Mouse (Mus musculus): ENCODE data around the gene Gm47841. TPM values are rescaled to one million over a fixed set of nuclear protein-coding genes. Genes with fewer than 3 reads are reported as not detected.

The Gm47841 gene
- polyA plus RNA-seq, 1 experiment from 2014 or later, result not detected

GRCm38 (mm10) chr15:101052560-101053501 lies 5.6 kb upstream of the Gm47841 start:
- Histone ChIP-seq H3K27ac (no peak overlapping the region), H3K4me3 (peak overlapping the region; percentile 42), H3K27me3 (peaks cover 96% of the 10 kb centered on the region), H3K4me2 (peak overlapping the region; percentile 64), H3K36me3 (ENCODE audit: poor library complexity, severe bottlenecking) (no peaks in the 10 kb centered on the region), H3K9me3 (replicated peaks) (no peaks in the 10 kb centered on the region; the same call in 1 of the 2 replicates), H3K9ac (0 out of 2 replicates have a peak overlapping the region, but pooled peaks have one; percentile 2), H3K4me1 (peaks cover 15% of the 10 kb centered on the region)
- 11% methylated on average over 116 of the region's 120 CpGs for WGBS
- ATAC-seq, result peak; percentile 42; the same call in 1 of the 2 replicates

- Histone ChIP-seq H3K4me1 (peaks cover 21% of the 10 kb centered on the region), H3K27ac (no peak overlapping the region), H3K4me3 (no peak overlapping the region), H3K27me3 (peaks cover 96% of the 10 kb centered on the region), H3K9ac (no peak overlapping the region), H3K36me3 (ENCODE audit: poor library complexity, severe bottlenecking) (no peaks in the 10 kb centered on the region), H3K9me3 (replicated peaks) (no peaks in the 10 kb centered on the region; the same call in 1 of the 2 replicates), H3K4me2 (no peak overlapping the region)
- no peak for ATAC-seq
- 43% methylated on average over 10 of the region's 10 CpGs for WGBS
Measured at GRCm38 (mm10) chr15:101051869-101052268, 4.7 kb upstream of the Gm47841 start.

GRCm38 (mm10) chr15:101048338-101048896 lies 1.2 kb upstream of the Gm47841 start:
- peaks cover 24% of the 10 kb centered on the region for H3K4me1 ChIP-seq
- 56% methylated on average over 5 of the region's 5 CpGs for WGBS
- H3K36me3 ChIP-seq (ENCODE audit: poor library complexity, severe bottlenecking), result no peaks in the 10 kb centered on the region
- H3K27ac ChIP-seq, result no peak overlapping the region
- peaks cover 98% of the 10 kb centered on the region for H3K27me3 ChIP-seq
- no peak for ATAC-seq
- H3K9me3 ChIP-seq (replicated peaks), result no peaks in the 10 kb centered on the region
- H3K4me3 ChIP-seq, result no peak overlapping the region
- H3K9ac ChIP-seq, result no peak overlapping the region
- H3K4me2 ChIP-seq, result no peak overlapping the region

DNA sequence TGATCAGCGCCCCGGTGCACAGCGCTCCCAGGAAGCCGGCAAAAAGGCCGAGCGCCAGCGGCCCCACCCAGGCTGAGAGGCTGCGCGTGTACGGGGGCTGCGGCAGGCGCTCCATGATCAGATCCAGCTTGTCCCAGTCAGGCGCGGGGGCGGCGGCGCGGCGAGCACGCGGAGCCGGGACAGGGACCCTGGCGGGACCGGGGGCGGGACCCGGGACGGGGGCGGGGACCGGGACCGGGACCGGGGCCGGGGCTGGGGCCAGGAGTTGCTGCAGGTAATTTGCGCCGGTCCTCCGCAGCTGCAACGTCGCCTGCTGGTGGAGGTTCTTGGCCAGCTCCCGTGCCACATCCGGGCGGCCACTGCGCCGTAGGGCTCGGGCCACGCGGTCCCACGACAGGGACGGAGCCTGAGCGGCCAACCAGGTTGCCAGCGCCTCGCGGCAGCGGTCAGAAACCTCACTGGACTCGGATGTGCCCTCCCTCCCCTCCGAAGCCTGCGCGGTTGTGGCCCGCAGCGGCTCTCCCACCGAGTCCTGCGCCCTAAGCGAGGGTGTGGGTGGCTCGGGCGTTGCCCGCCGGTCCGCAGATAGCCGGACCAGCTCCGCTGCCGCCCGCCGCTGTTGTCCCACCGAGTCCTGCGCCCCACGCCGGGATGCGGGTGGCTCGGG lies 537 bp downstream of the Gm47841 start:
- ATAC-seq, result peak; percentile 59; the same call in 1 of the 2 replicates
- peaks cover 86% of the 10 kb centered on the region for H3K27me3 ChIP-seq
- peak overlapping the region; percentile 67 for H3K9ac ChIP-seq
- WGBS, result under 1% methylated on average over 72 of the region's 77 CpGs
- H3K4me3 ChIP-seq, result peak overlapping the region; percentile 53
- no peak overlapping the region for H3K27ac ChIP-seq
- peaks cover 17% of the 10 kb centered on the region for H3K4me1 ChIP-seq
- H3K9me3 ChIP-seq (replicated peaks), result no peaks in the 10 kb centered on the region
- H3K4me2 ChIP-seq, result peak overlapping the region; percentile 98
- H3K36me3 ChIP-seq (ENCODE audit: poor library complexity, severe bottlenecking), result no peaks in the 10 kb centered on the region

DNA sequence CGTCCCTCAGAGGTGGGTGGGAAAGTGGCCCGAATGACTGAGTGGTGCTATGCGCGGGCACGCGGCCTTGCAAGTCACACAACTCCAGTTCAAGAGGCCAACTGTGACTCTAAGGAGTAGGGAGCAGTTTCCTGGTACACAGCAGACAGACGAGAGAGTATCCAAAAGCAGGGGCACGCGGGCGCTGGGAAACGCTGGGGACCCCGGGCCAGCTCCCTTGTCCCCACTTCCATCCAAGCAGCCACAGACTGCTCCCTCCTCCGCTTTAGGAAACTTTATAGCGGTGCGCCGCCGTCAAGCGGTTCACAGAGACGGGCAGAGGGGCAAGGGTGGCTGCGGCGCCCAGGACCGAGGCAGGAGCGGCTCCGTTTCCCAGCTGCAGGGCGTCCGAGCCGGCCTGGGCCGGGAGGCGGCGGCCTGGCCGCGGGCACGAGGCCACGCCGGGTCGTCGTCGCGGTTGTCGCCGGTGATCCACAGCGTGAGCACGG lies 1.1 kb downstream of the Gm47841 start:
- no peak overlapping the region for H3K27ac ChIP-seq
- peaks cover 17% of the 10 kb centered on the region for H3K4me1 ChIP-seq
- peaks cover 83% of the 10 kb centered on the region for H3K27me3 ChIP-seq
- peak overlapping the region; percentile 67 for H3K9ac ChIP-seq
- peak overlapping the region; percentile 53 for H3K4me3 ChIP-seq
- 2% methylated on average over 43 of the region's 43 CpGs for WGBS
- peak overlapping the region; percentile 98 for H3K4me2 ChIP-seq
- H3K9me3 ChIP-seq (replicated peaks), result no peaks in the 10 kb centered on the region
- ATAC-seq, result no peak
- peaks cover 2% of the 10 kb centered on the region; the same call in 1 of the 2 replicates for H3K36me3 ChIP-seq (ENCODE audit: poor library complexity, severe bottlenecking)

- H3K4me2 ChIP-seq, result no peak overlapping the region
- H3K4me3 ChIP-seq, result no peak overlapping the region
- peaks cover 18% of the 10 kb centered on the region for H3K36me3 ChIP-seq (ENCODE audit: poor library complexity, severe bottlenecking)
- peaks cover 17% of the 10 kb centered on the region for H3K4me1 ChIP-seq
- H3K27ac ChIP-seq, result no peak overlapping the region
- H3K27me3 ChIP-seq, result peaks cover 83% of the 10 kb centered on the region
- no peak overlapping the region for H3K9ac ChIP-seq
- no peaks in the 10 kb centered on the region for H3K9me3 ChIP-seq (replicated peaks)
- ATAC-seq, result no peak
- 39% methylated on average over 6 of the region's 6 CpGs for WGBS
Measured at GRCm38 (mm10) chr15:101044531-101044930, 2.7 kb downstream of the Gm47841 start.

- Histone ChIP-seq H3K4me3 (no peak overlapping the region), H3K27me3 (peaks cover 74% of the 10 kb centered on the region)
- no peak for ATAC-seq
Measured at GRCm38 (mm10) chr15:101042613-101043012, 4.6 kb downstream of the Gm47841 start.

DNA sequence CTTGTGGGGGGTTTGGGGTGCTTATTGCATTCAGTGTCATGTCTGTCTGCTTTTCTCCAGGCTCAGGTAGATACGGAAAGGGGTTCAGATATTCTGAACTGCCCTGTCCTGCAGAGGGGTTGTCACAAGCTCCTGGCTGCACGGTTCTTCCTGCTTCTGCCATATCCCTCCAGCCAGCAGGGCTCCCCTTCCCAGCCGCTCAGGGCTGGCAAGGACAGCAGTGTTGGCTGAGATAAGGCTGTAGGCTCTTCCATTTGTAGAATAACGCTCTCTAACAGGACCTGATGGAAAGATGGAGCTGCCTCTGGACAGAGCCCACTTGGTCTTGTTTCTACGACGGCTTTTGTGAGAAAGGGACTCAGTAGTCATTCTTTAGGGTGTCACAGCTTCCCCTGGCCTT lies 5.2 kb downstream of the Gm47841 start:
- no peak for ATAC-seq
- H3K27ac ChIP-seq, result no peak overlapping the region
- 68% methylated on average over 6 of the region's 6 CpGs for WGBS
- H3K9ac ChIP-seq, result no peak overlapping the region
- H3K9me3 ChIP-seq (replicated peaks), result no peaks in the 10 kb centered on the region
- H3K4me1 ChIP-seq, result peaks cover 12% of the 10 kb centered on the region
- no peak overlapping the region for H3K4me2 ChIP-seq
- H3K27me3 ChIP-seq, result peaks cover 68% of the 10 kb centered on the region
- no peak overlapping the region for H3K4me3 ChIP-seq
- peaks cover 27% of the 10 kb centered on the region for H3K36me3 ChIP-seq (ENCODE audit: poor library complexity, severe bottlenecking)

More at GRCm38 (mm10) chr15:101042613-101043012, 4.6 kb downstream of the Gm47841 start:
- Histone ChIP-seq H3K36me3 (ENCODE audit: poor library complexity, severe bottlenecking) (peaks cover 22% of the 10 kb centered on the region), H3K4me2 (no peak overlapping the region), H3K27ac (no peak overlapping the region), H3K9me3 (replicated peaks) (no peaks in the 10 kb centered on the region), H3K4me1 (peaks cover 17% of the 10 kb centered on the region), H3K9ac (no peak overlapping the region)
- WGBS, result 28% methylated on average over 6 of the region's 6 CpGs

DNA sequence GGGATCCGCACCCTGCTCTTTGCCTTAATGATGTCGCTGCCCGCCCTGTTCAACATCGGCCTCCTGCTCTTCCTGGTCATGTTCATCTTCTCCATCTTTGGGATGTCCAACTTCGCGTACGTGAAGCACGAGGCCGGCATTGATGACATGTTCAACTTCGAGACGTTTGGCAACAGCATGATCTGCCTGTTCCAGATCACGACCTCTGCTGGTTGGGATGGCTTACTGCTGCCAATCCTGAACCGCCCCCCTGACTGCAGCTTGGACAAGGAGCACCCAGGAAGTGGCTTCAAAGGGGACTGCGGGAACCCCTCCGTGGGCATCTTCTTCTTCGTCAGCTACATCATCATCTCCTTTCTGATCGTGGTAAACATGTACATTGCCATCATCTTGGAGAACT lies 7.5 kb downstream of the Gm47841 start:
- Histone ChIP-seq H3K27me3 (peaks cover 45% of the 10 kb centered on the region), H3K36me3 (ENCODE audit: poor library complexity, severe bottlenecking) (peaks cover 44% of the 10 kb centered on the region), H3K4me2 (no peak overlapping the region), H3K4me1 (no peaks in the 10 kb centered on the region), H3K9ac (no peak overlapping the region), H3K27ac (no peak overlapping the region), H3K4me3 (no peak overlapping the region), H3K9me3 (replicated peaks) (no peaks in the 10 kb centered on the region)
- no peak for ATAC-seq
- 54% methylated on average over 17 of the region's 17 CpGs for WGBS

- 61% methylated on average over 2 of the region's 2 CpGs for WGBS
- ATAC-seq, result no peak
Measured at GRCm38 (mm10) chr15:101028960-101029359, 18.2 kb downstream of the Gm47841 start.

GRCm38 (mm10) chr15:101011352-101011751 lies 35.8 kb downstream of the Gm47841 start:
- no peak for ATAC-seq
- Histone ChIP-seq H3K27ac (no peak overlapping the region), H3K27me3 (no peaks in the 10 kb centered on the region), H3K9ac (no peak overlapping the region), H3K4me2 (no peak overlapping the region), H3K4me1 (peaks cover 10% of the 10 kb centered on the region; the same call in 1 of the 2 replicates), H3K36me3 (ENCODE audit: poor library complexity, severe bottlenecking) (peaks cover 27% of the 10 kb centered on the region), H3K9me3 (replicated peaks) (no peaks in the 10 kb centered on the region), H3K4me3 (no peak overlapping the region)
- WGBS, result 86% methylated on average over 6 of the region's 6 CpGs

More at GRCm38 (mm10) chr15:101028960-101029359, 18.2 kb downstream of the Gm47841 start:
- Histone ChIP-seq H3K36me3 (ENCODE audit: poor library complexity, severe bottlenecking) (peaks cover 20% of the 10 kb centered on the region), H3K4me2 (no peak overlapping the region), H3K27ac (no peak overlapping the region), H3K9me3 (replicated peaks) (no peaks in the 10 kb centered on the region), H3K4me1 (peaks cover 4% of the 10 kb centered on the region; the same call in 1 of the 2 replicates), H3K4me3 (no peak overlapping the region), H3K27me3 (no peaks in the 10 kb centered on the region), H3K9ac (no peak overlapping the region)

All from forebrain, embryonic 13.5 days (tissue).